Mouse (Mus musculus) adrenal gland, postnatal 4 days (tissue): ENCODE measurements around the gene Ambra1. TPM values are rescaled to one million over a fixed set of nuclear protein-coding genes. Genes with fewer than 3 reads are reported as not detected.

Source experiments
- DNase-seq, 2 experiments: peaks; one replicate each; pipeline ENCODE4 v3.0.0; 2021 to 2022; ENCODE audit warnings: low spot score in 2 of 2, mixed read lengths in 2 of 2
- total RNA-seq, 2 experiments: library from RNA; stranded (reverse); gene quantifications; 2 replicates each; pipeline ENCODE4 v1.2.3; 2021

Ambra1 gene
- total RNA-seq, 2 experiments from 2014 or later: 37.3 to 40.9 TPM

DNA sequence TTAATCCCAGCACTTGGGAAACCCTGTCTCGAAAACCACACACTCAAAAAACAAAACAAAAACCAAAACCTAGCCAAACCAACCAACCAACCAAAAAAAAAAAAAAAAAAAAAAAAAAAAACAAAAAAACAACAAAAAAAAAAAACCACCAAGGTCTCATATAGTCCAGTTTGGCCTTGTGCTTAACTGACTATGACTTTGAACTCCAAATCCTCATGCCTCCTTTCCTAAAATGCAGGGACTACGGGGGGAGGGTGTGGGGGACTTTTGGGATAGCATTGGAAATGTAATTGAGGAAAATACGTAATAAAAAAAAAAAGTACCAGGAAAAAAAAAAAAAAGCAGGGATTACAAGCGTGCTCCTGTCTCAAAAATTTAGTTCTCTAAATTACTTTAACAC is 363 bp upstream of the Ambra1 start:
- no peak for DNase-seq

DNA sequence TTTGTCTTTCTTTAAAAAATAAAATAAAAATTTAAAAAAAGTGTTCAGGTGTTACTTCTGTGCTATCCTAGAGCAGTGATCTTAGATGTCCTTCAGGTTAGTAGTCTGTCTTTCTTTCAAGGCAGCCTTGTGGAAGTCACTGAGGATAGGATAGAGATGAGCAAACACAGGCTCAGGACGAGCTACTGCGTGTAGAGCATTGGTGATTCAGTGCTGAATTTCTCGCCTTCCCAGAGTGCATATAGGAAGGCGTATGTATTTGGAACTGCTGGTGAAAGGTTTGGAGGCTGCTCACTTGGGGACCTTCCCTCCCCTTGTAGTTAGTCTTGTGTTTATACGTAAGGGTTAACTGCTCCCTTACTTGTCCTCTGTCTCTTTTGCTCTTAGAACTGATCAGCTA is 5.3 kb downstream of the Ambra1 start:
- no peak for DNase-seq

- no peak for DNase-seq
These were observed 9.7 kb downstream of the Ambra1 start for GRCm38 (mm10) chr2:91739586-91739985.

DNA sequence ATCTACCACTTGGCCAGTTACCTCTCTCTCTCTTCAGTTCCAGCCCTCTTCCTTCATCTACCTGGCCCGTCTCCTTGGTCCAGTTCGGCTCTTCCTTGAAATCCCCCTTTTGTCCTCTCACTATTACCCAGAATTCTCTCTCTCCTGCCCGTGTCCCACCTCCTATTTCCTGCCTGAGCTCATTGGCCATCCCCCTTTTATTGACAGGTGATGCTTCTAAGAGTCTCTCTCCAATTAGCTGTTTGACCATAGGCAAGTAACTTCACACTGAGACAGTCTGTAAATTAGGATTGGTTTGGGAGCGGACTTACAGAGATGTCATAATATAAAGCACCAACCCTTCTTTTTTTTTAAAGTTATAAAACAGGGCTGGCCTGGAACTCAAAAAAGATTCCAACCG is 14.8 kb downstream of the Ambra1 start:
- no peak for DNase-seq

GRCm38 (mm10) chr2:91749811-91750261 is 19.9 kb downstream of the Ambra1 start:
- no peak for DNase-seq

DNA sequence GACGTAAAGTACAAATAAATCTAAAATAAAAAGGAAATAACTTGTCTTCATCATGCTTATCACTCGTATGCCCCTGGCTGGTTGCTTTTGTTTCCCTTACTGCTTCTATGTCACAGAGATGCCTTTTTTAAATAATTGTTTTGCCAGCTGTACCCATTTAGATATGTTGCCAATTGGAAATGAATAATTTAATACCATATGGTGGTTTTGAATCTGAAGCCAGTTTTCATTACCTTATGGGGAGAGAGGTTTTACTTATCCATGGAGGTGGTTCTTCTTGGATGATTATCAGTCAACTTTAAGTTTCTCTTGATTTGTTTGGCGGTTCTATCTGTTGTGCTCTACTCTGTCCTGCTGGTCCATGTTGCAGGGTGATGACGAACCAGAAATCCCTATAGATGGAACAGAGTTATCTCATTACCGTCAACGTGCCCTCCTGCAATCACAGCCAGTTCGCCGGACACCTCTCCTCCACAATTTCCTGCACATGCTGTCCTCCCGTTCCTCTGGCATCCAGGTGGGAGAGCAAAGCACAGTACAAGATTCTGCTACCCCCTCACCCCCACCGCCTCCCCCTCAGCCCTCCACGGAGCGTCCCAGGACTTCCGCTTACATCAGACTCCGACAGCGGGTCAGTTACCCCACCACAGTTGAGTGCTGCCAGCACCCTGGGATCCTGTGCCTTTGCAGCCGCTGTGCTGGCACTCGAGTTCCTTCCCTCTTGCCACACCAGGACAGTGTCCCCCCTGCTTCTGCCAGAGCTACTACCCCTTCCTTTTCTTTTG is 42.2 kb downstream of the Ambra1 start:
- DNase-seq: no peak

DNA sequence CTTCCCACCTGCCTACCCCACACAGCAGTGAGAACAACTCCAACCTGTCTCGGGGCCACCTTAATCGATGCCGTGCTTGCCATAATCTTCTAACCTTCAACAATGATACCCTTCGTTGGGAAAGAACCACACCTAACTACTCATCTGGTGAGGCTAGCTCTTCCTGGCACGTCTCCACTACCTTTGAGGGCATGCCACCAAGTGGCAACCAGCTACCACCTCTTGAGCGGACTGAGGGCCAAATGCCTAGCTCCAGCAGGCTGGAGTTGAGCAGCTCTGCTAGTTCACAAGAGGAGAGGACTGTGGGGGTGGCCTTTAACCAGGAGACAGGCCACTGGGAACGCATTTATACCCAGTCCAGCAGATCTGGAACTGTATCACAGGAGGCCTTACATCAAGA is 43.4 kb downstream of the Ambra1 start:
- DNase-seq: no peak

- no peak for DNase-seq
These were observed 49.2 kb downstream of the Ambra1 start for GRCm38 (mm10) chr2:91779166-91779565.

- DNase-seq: no peak
These were observed 61.7 kb downstream of the Ambra1 start for GRCm38 (mm10) chr2:91791621-91792020.

DNA sequence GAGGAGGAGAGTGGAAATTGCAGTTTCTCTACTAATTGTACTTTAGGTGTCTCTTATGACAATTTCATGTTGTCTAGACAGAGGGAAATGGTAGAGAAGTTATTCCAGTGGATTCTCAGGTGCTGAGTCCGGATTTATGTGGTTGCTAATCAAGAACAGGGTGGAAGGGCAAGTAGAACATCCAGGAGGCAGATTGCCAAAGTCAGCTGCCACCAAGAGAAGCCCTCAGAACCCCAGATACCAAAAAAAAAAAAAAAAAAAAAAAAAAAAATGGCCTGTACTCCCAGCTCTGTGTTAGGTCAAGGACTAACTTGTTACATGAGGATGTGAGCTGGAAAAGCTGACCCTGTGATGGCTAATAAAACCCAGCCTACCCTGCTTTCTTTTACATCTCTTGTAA is 62.4 kb downstream of the Ambra1 start:
- no peak for DNase-seq

- DNase-seq: no peak
These were observed 64.5 kb downstream of the Ambra1 start for GRCm38 (mm10) chr2:91794466-91794865.

GRCm38 (mm10) chr2:91795091-91795490 is 65.2 kb downstream of the Ambra1 start:
- DNase-seq: no peak

GRCm38 (mm10) chr2:91811433-91811832 is 81.5 kb downstream of the Ambra1 start:
- no peak for DNase-seq

DNA sequence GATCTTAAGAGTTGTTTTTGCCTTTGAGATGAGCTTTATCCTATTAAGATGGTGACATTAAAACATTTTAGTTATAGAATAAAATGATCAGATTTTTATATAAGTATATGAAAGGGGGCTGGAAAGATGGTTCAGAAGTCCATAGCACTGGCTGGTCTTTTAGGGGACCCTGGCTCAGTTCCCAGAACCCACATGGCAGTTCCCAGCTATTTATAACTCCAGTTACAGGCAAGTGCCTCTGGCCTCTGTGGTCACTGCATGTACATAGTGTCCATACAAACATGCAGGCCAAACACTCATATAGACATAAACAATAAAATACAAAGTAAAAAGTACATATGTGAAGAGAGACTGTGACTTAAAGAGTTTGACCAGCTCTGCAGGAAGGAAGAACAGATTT is 86.8 kb downstream of the Ambra1 start:
- DNase-seq: no peak

- no peak for DNase-seq
These were observed 102.3 kb downstream of the Ambra1 start for GRCm38 (mm10) chr2:91832227-91832626.

DNA sequence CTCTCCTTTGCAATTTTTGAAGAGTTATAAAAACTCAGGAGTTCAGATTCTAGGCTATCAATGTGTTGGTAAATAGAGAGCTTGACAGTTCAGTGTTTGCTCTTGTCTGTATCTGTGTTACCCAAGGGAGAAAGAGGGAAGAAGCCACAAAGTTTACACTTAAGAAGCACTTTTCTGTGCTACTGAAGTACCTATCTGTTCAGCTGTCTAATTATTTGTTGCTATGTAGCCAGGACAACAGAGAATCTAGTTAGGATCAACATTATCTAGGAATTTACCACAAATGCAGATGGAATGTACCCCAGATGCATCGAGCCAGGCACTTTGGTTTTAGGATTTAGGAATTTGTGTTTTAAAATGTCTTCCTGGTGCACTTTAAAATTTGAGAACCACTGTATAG is 104.3 kb downstream of the Ambra1 start:
- no peak for DNase-seq

GRCm38 (mm10) chr2:91835031-91835430 is 105.1 kb downstream of the Ambra1 start:
- DNase-seq: no peak

- no peak for DNase-seq
These were observed 105.7 kb downstream of the Ambra1 start for GRCm38 (mm10) chr2:91835631-91836030.

DNA sequence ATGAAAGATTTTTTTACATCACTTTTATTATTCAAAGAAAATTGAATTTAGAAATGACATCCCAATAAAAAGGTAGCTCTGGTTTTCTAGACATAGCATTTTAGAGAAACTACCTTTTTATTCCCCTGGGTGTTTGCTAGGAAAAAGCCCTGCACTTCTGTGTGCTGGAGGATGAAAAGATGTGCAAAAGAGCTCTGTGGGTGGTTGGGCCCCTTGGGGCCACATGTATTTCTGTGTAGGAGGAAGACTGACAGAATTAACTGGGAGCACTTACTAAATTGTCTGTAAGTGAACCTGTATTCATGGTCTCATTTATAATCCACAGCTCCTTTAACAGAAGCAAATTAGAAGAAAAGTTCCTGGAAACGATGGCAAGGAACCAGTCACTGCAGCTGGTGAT is 114.2 kb downstream of the Ambra1 start:
- no peak for DNase-seq

DNA sequence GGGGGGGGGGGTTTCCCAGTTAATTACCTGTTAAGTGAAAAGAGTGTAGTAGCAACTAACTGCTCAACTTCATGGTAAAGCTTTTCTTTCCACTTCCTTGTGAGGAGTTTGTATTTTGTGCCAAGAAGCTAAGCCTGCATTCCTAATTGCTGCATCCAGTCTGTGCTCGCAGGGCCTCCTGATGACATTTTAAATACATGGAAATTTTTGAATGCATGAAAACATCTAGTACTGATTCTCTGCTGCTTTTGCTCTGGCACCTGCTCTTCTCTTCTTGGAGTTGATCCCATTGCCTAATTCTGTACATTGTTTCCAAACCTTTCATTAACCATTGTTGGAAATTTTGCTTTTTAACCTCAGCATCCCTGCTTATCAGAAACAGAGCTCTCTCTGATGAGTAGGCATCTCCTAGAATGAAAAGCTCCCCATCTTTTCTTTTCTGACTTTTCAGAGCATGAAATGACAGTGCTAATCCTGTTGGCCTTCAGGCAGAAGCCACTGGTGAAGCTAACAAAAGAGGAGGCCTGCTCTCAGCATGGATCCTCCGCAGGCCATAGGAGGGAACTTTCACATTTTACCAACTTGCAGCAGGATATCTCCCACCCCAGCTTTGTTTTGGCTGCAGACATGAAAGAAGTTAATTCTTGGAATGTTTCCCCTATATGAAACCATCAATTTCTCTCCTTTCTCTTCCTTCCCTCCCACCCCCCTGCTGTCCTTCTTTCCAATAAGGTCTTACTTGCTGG is 122.7 kb downstream of the Ambra1 start:
- no peak for DNase-seq

GRCm38 (mm10) chr2:91854575-91854974 is 124.6 kb downstream of the Ambra1 start:
- DNase-seq: no peak

GRCm38 (mm10) chr2:91856958-91857357 is 127.0 kb downstream of the Ambra1 start:
- no peak for DNase-seq

DNA sequence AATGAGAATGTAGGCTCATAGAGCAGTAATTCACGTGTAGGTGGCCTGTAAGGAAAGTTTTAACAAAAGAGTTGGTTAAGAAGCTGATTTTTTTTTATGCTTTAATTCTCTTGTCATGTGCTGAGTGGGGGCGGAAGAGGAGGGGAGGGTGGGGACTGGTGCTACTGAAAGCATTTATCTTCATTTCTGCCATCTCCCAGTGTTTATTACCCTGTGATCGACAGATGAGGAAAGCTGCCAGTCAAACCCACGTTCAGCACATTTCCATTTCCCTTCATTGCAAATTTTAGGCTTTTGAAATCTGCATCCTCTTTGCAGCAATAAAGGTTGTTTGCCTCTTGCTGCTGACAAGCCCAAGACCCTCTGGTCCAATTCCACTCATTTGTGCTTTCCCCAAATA is 129.5 kb downstream of the Ambra1 start:
- no peak for DNase-seq
